Mouse (Mus musculus) heart, postnatal 0 days (tissue): ENCODE results near the gene Rab11a. TPM values are rescaled to one million over a fixed set of nuclear protein-coding genes. Genes with fewer than 3 reads are reported as not detected.

Experiments
- ATAC-seq: fragments of 200-750 bp; cut with Nextera tagmentation; 2 replicates; pipeline ENCODE4 v1.8.0; 2017; ENCODE audit warnings: low read depth, moderate number of reproducible peaks, moderate library complexity; ENCODE audit not compliant: insufficient read depth
- DNase-seq: peaks from one replicate; pipeline ENCODE4 v3.0.0-alpha.2; 2016; ENCODE audit warnings: low spot score
- H3K27ac ChIP-seq: fragments of 300-500 bp; sonication (generic); 2 replicates; pipeline ENCODE4 v1.5.1; 2014; ENCODE audit warnings: low read depth, mild to moderate bottlenecking
- H3K27me3 ChIP-seq: fragments of 300-500 bp; sonication (generic); 2 replicates; pipeline ENCODE4 v1.6.1; 2014; ENCODE audit warnings: low read length, mixed read lengths; ENCODE audit not compliant: control insufficient read depth, insufficient read depth
- H3K36me3 ChIP-seq: fragments of 300-500 bp; sonication (generic); replicated peaks from 2 replicates; pipeline ENCODE4 v1.6.1; 2014; ENCODE audit warnings: low read length, mixed read lengths; ENCODE audit not compliant: control insufficient read depth, insufficient read depth
- H3K4me1 ChIP-seq: fragments of 300-500 bp; sonication (generic); 2 replicates; pipeline ENCODE4 v1.6.1; 2014; ENCODE audit warnings: antibody characterized with exemption; ENCODE audit not compliant: control insufficient read depth, insufficient read depth
- H3K4me2 ChIP-seq: fragments of 300-500 bp; sonication (generic); 2 replicates; pipeline ENCODE4 v1.6.1; 2014; ENCODE audit warnings: low read depth, mild to moderate bottlenecking, low read length, moderate library complexity
- H3K4me3 ChIP-seq: fragments of 300-500 bp; sonication (generic); 2 replicates; pipeline ENCODE4 v1.5.1; 2014; ENCODE audit warnings: low read depth, low read length
- H3K9ac ChIP-seq: fragments of 300-500 bp; sonication (generic); replicated peaks from 2 replicates; pipeline ENCODE4 v1.6.1; 2014; ENCODE audit warnings: low read depth, low read length, mixed read lengths
- H3K9me3 ChIP-seq: fragments of 300-500 bp; sonication (generic); replicated peaks from 2 replicates; pipeline ENCODE4 v1.6.1; 2016; ENCODE audit warnings: low read length; ENCODE audit not compliant: control insufficient read depth
- CTCF ChIP-seq: IDR thresholded peaks from 2 replicates; pipeline ENCODE4 v1.5.1; 2016; ENCODE audit warnings: antibody characterized with exemption, control low read depth, low read depth
- EP300 ChIP-seq: IDR thresholded peaks from 2 replicates; pipeline ENCODE4 v1.6.1; 2016; ENCODE audit warnings: antibody characterized with exemption, low read depth
- WGBS: fragments of 180-500 bp; shearing (Covaris S2); extraction: QIAGEN DNeasy Blood & Tissue Kit; methylation state at CpG from one replicate; pipeline ENCODE4 v1.1.7; 2014; 5-methylcytosine and 5-hydroxymethylcytosine counted together
- polyA plus RNA-seq: library from polyadenylated mRNA; unstranded; fragments of >200 nt; fragmentation: Nextera tagmentation; extraction: Ambion mirVana; gene quantifications from 2 replicates; pipeline ENCODE4 v1.2.1, GENCODE M21; 2015
- total RNA-seq: library from RNA; depleted of rRNA; stranded (reverse); fragments of >200 nt; gene quantifications from 2 replicates; pipeline ENCODE4 v1.2.3, GENCODE M21; 2014; ENCODE audit warnings: low replicate concordance

Rab11a gene
- total and polyA plus RNA-seq, 2 experiments from 2014 or later = 180 to 438 TPM

DNA sequence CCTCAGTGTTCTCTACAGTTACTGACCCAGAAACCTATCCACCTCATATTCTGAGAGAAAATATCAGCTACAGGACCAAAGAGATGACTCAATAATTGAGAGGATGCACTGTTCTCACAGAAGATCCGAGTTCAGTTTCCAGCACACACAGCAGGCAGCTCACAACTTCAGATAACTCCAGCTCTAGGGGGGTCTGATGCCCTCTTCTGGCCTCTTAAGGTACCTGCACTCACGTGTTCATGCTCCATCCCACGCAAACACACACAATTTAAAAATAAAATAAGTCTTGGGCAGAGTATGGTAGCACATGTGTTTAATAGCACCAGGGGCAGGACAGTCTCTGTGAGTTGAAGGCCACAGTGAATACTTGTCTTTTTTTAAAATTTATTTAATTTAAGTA, 28.6 kb upstream of the Rab11a start:
- H3K27ac ChIP-seq = no peak overlapping the region
- no peak overlapping the region for H3K4me3 ChIP-seq
- H3K4me1 ChIP-seq = 0 out of 2 replicates have a peak, but pooled peaks cover 2% of the 10 kb centered on the region
- H3K27me3 ChIP-seq = no peaks in the 10 kb centered on the region
- H3K4me2 ChIP-seq = no peak overlapping the region
- DNase-seq (no peak), ATAC-seq (no peak)
- H3K36me3 ChIP-seq = no peaks in the 10 kb centered on the region
- TF ChIP-seq EP300 = no peak
- no peak for TF ChIP-seq CTCF
- H3K9me3 ChIP-seq = no peaks in the 10 kb centered on the region
- no peak overlapping the region for H3K9ac ChIP-seq
- 92% methylated on average over 3 of the region's 3 CpGs for WGBS

DNA sequence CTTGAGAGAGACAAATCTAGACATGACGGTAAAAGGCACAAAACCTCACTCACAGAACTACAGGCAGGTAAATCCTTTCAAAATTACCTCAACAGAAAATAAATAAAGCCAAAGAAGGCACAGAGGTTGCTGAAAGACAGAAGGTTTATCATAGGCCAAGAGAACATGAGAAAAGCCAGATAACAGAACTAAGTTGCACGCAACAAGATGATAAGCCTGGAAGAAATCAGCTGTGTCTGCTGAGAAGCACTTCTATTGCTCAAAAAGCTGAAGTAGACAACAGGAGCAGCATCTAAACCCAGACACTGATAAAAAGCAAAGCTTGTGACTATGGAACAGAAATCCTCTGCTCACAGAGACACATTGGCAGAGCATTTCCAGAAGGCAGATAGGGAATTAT, 27.3 kb upstream of the Rab11a start:
- Histone ChIP-seq H3K4me1 (no peaks in the 10 kb centered on the region), H3K9ac (no peak overlapping the region), H3K27me3 (no peaks in the 10 kb centered on the region), H3K36me3 (no peaks in the 10 kb centered on the region), H3K27ac (no peak overlapping the region), H3K4me2 (no peak overlapping the region), H3K4me3 (no peak overlapping the region), H3K9me3 (no peaks in the 10 kb centered on the region)
- no peak for TF ChIP-seq EP300
- no peak for TF ChIP-seq CTCF
- WGBS = 45% methylated on average over 2 of the region's 2 CpGs
- DNase-seq (no peak), ATAC-seq (no peak)

GRCm38 (mm10) chr9:64758052-64758451, 20.5 kb upstream of the Rab11a start:
- no peak for ATAC-seq
- Histone ChIP-seq H3K4me1 (no peaks in the 10 kb centered on the region), H3K4me3 (no peak overlapping the region), H3K9me3 (no peaks in the 10 kb centered on the region), H3K4me2 (no peak overlapping the region), H3K27me3 (no peaks in the 10 kb centered on the region), H3K9ac (no peak overlapping the region), H3K36me3 (no peaks in the 10 kb centered on the region), H3K27ac (no peak overlapping the region)
- no peak for DNase-seq
- TF ChIP-seq CTCF = no peak
- TF ChIP-seq EP300 = no peak
- WGBS = 78% methylated on average over 14 of the region's 14 CpGs

DNA sequence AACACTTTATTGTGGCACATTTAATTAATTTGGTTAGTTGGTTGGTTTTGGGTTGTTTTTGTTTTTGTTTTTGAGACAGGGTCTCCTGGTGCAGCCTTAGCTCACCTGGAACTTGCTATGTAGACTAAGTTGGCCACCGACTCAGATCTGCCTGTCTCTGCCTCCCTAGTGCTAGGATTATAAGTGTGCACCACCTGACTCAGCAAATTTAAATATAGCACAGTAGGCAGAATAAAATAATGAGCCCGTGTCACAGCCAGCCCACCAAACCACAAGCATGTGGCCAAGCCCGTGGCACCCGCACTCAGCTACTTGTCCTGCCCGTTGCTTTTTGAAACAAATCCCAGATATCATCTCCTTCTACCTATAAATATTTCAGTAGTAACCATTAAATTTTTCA, 15.0 kb upstream of the Rab11a start:
- Histone ChIP-seq H3K9ac (no peak overlapping the region), H3K4me3 (no peak overlapping the region), H3K9me3 (no peaks in the 10 kb centered on the region), H3K4me1 (no peaks in the 10 kb centered on the region), H3K4me2 (no peak overlapping the region), H3K27ac (no peak overlapping the region), H3K27me3 (no peaks in the 10 kb centered on the region), H3K36me3 (no peaks in the 10 kb centered on the region)
- TF ChIP-seq EP300 (no peak), CTCF (no peak)
- ATAC-seq (no peak), DNase-seq (no peak)
- 78% methylated on average over 5 of the region's 5 CpGs for whole genome bisulfite sequencing

GRCm38 (mm10) chr9:64749314-64749713, 11.8 kb upstream of the Rab11a start:
- Histone ChIP-seq H3K4me2 (no peak overlapping the region), H3K9me3 (no peaks in the 10 kb centered on the region), H3K27me3 (no peaks in the 10 kb centered on the region), H3K4me3 (no peak overlapping the region), H3K36me3 (no peaks in the 10 kb centered on the region), H3K27ac (no peak overlapping the region), H3K4me1 (no peaks in the 10 kb centered on the region), H3K9ac (no peak overlapping the region)
- TF ChIP-seq CTCF (no peak), EP300 (no peak)
- 66% methylated on average over 6 of the region's 6 CpGs for WGBS
- no peak for ATAC-seq
- no peak for DNase-seq

GRCm38 (mm10) chr9:64747735-64748134, 10.2 kb upstream of the Rab11a start:
- no peaks in the 10 kb centered on the region for H3K9me3 ChIP-seq
- no peak overlapping the region for H3K4me2 ChIP-seq
- no peaks in the 10 kb centered on the region for H3K36me3 ChIP-seq
- 74% methylated on average over 4 of the region's 4 CpGs for WGBS
- TF ChIP-seq CTCF = no peak
- no peaks in the 10 kb centered on the region for H3K4me1 ChIP-seq
- no peak overlapping the region for H3K27ac ChIP-seq
- H3K27me3 ChIP-seq = no peaks in the 10 kb centered on the region
- no peak overlapping the region for H3K4me3 ChIP-seq
- DNase-seq (no peak), ATAC-seq (no peak)
- no peak overlapping the region for H3K9ac ChIP-seq
